Mouse (Mus musculus) heart, embryonic 12.5 days (tissue): ENCODE data around the gene Elk3. TPM values are rescaled to one million over a fixed set of nuclear protein-coding genes. Genes with fewer than 3 reads are reported as not detected.

Experiments
- ATAC-seq: fragments of 200-750 bp; cut with Nextera tagmentation; 2 replicates; pipeline ENCODE4 v1.8.0; 2017; ENCODE audit warnings: moderate TSS enrichment, moderate library complexity; ENCODE audit not compliant: insufficient number of reproducible peaks, low FRiP score
- H3K27ac ChIP-seq: fragments of 300-500 bp; sonication (generic); 2 replicates; pipeline ENCODE4 v1.5.1; 2016; ENCODE audit warnings: mild to moderate bottlenecking, moderate library complexity; ENCODE audit not compliant: poor library complexity, severe bottlenecking
- H3K27me3 ChIP-seq: fragments of 300-500 bp; sonication (generic); replicated peaks from 2 replicates; pipeline ENCODE4 v1.6.1; 2016; ENCODE audit warnings: mild to moderate bottlenecking, moderate library complexity
- H3K36me3 ChIP-seq: fragments of 300-500 bp; sonication (generic); 2 replicates; pipeline ENCODE4 v1.6.1; 2016; ENCODE audit warnings: mild to moderate bottlenecking, moderate library complexity
- H3K4me1 ChIP-seq: fragments of 300-500 bp; sonication (generic); replicated peaks from 2 replicates; pipeline ENCODE4 v1.6.1; 2016; ENCODE audit warnings: mild to moderate bottlenecking
- H3K4me2 ChIP-seq: fragments of 300-500 bp; sonication (generic); 2 replicates; pipeline ENCODE4 v1.6.1; 2016; ENCODE audit warnings: mild to moderate bottlenecking, moderate library complexity
- H3K4me3 ChIP-seq: fragments of 300-500 bp; sonication (generic); 2 replicates; pipeline ENCODE4 v1.5.1; 2016; ENCODE audit warnings: mild to moderate bottlenecking
- H3K9ac ChIP-seq: fragments of 300-500 bp; sonication (generic); 2 replicates; pipeline ENCODE4 v1.6.1; 2016; ENCODE audit warnings: mild to moderate bottlenecking, moderate library complexity
- H3K9me3 ChIP-seq: fragments of 300-500 bp; sonication (generic); replicated peaks from 2 replicates; pipeline ENCODE4 v1.6.1; 2016; ENCODE audit warnings: mild to moderate bottlenecking, moderate library complexity
- WGBS: fragments of 180-500 bp; shearing (Covaris S2); methylation state at CpG from one replicate; pipeline ENCODE4 v1.1.7; 2016; 5-methylcytosine and 5-hydroxymethylcytosine counted together
- polyA plus RNA-seq: library from polyadenylated mRNA; unstranded; fragments of >200 nt; fragmentation: Nextera tagmentation; extraction: Ambion mirVana; gene quantifications from 2 replicates; pipeline ENCODE4 v1.2.1, GENCODE M21; 2016

Gene Elk3
- polyA plus RNA-seq, 1 experiment from 2014 or later, result 36.8 TPM

DNA sequence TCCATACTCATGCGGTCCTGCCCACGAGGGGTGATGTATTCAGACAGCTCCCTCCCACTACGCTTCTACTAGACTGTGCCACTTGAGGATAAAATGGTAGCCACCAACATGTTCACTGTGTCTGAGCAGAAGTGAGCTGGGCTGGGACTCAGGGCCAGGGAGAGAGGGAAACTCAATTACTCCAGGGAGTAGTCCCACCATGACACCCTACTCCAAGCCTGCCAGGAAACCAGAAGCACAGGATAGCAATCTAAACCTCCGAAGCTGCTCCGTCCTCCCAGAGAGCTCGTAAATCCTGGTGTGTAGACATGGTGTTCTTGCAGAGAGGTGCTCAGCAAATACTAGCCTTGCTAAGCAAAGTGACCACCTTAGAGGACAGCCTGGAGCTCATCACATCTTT is 57.8 kb downstream of the Elk3 start:
- H3K27ac ChIP-seq, result no peak overlapping the region
- no peak overlapping the region for H3K4me3 ChIP-seq
- 87% methylated on average over 6 of the region's 6 CpGs for WGBS
- no peak overlapping the region for H3K4me2 ChIP-seq
- peaks cover 42% of the 10 kb centered on the region for H3K4me1 ChIP-seq
- no peak for ATAC-seq
- peaks cover 34% of the 10 kb centered on the region for H3K36me3 ChIP-seq
- no peaks in the 10 kb centered on the region for H3K9me3 ChIP-seq
- no peak overlapping the region for H3K9ac ChIP-seq
- no peaks in the 10 kb centered on the region for H3K27me3 ChIP-seq

DNA sequence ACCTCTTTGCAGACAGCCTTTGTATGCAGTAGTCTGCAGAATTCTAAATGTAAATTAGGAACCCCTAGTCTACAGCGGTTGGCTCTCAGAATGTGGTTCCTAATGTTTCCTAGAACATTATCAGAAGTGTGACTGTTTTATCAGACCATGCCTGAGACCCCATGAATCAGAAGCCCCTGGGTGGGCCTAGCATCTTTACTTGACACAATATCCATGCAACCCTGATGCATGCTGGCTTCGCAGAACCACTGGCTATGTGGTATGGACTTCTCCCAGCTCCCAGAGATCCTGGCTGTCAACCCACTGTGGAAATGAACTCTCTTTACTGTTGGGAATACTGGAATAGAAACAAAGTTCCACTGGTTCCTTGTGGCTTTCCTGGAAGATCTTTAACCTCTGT is 58.3 kb downstream of the Elk3 start:
- Histone ChIP-seq H3K4me2 (no peak overlapping the region), H3K9me3 (no peaks in the 10 kb centered on the region), H3K36me3 (peaks cover 38% of the 10 kb centered on the region), H3K27me3 (no peaks in the 10 kb centered on the region), H3K27ac (no peak overlapping the region), H3K4me1 (peaks cover 46% of the 10 kb centered on the region), H3K4me3 (no peak overlapping the region), H3K9ac (no peak overlapping the region)
- 85% methylated on average over 2 of the region's 2 CpGs for WGBS
- no peak for ATAC-seq

DNA sequence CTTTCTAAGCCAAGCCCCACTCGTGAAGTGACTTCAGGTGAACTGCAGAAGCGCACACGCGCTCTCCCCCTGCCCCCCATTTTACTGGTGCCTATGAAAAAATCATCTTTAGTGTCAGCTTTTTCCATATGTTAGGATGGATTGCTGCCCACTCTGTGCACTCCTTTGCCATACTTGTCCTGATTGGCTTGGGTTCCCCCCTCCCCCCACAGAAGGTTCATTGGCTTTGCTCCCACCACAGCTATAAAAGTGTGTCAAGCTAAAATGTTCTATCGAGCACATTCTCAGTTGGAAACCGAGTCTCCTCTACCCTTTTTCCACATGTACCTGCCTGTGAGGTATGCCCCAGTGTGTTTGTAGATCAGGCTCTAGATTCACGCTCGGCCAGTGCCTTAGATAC is 59.5 kb downstream of the Elk3 start:
- no peaks in the 10 kb centered on the region for H3K27me3 ChIP-seq
- WGBS, result 86% methylated on average over 8 of the region's 8 CpGs
- ATAC-seq, result no peak
- H3K9ac ChIP-seq, result no peak overlapping the region
- H3K4me3 ChIP-seq, result no peak overlapping the region
- H3K4me2 ChIP-seq, result no peak overlapping the region
- H3K9me3 ChIP-seq, result no peaks in the 10 kb centered on the region
- H3K27ac ChIP-seq, result peak overlapping the region; percentile 18
- H3K36me3 ChIP-seq, result peaks cover 48% of the 10 kb centered on the region
- H3K4me1 ChIP-seq, result peaks cover 48% of the 10 kb centered on the region

DNA sequence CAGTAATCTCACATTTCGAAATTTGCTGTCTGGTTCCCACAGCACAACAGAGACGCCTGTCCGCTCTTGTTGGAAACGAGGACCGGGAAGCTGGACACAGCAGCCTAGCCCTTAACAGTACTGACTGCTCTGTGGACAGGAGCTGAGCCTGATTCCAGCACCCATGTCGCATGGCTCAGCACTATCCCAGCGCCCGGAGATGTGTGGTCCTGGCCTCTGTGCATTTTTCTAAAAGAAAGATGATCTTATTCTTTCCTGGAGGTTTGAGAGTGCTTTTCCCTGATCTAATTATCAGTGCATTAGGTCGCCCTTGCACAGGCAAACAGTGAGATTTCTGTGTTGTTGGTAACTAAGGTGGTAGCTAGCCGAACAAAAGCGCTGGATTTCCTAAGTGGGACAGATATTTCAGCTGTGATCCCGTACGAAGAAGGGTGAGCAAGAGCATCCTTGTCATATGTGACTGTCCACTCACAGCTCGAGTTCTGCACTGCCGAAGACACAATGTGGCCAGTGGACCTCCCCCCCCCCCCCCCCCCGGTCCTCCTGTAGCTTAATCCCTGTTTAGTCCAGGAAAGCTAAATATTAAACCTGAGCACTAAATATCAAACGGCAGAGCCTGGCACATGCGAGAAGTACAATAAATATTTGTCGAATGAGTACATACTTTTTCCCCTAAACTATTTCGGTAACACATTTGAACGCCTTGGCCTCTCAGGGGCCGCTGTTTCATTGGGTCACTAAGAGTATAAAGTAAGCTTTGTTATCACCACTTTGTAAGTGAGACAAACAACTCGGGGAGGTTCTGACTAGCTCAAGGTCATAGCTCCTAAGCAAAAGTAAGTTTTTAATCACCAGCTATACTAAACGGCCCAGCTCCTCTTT is 60.3 kb downstream of the Elk3 start:
- H3K9ac ChIP-seq, result no peak overlapping the region

DNA sequence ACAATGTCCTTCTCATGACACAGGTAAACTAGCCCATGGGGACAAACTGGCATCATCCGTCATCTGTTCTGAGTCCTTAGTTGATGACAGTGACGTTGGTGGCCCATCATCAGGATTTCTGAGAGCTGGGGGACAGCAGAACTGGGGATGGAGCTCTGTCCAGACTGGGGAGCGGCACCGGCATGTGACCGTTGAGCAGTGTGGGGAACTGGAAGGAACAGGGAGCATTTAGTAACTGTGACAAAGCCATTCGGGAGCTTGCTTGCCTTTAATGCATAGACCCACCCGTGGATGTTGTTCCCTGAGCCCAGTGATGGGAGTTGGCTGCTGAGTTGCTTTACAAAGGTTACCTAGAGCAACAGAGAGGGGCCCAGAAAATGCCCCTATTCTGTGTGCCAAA is 61.0 kb downstream of the Elk3 start:
- no peak for ATAC-seq
- Histone ChIP-seq H3K27me3 (no peaks in the 10 kb centered on the region), H3K4me2 (no peak overlapping the region), H3K27ac (peak overlapping the region; percentile 72; the same call in 1 of the 2 replicates), H3K4me3 (no peak overlapping the region), H3K36me3 (peaks cover 57% of the 10 kb centered on the region), H3K9ac (0 out of 2 replicates have a peak overlapping the region, but pooled peaks have one; percentile 2), H3K9me3 (no peaks in the 10 kb centered on the region), H3K4me1 (peaks cover 39% of the 10 kb centered on the region)
- whole genome bisulfite sequencing, result 74% methylated on average over 7 of the region's 7 CpGs

More for the DNA sequence above, 60.3 kb downstream of the Elk3 start:
- H3K9me3 ChIP-seq, result no peaks in the 10 kb centered on the region
- WGBS, result 57% methylated on average over 24 of the region's 24 CpGs
- peak overlapping the region; percentile 72 for H3K27ac ChIP-seq
- H3K4me2 ChIP-seq, result no peak overlapping the region
- peaks cover 47% of the 10 kb centered on the region for H3K4me1 ChIP-seq
- peaks cover 56% of the 10 kb centered on the region for H3K36me3 ChIP-seq
- H3K4me3 ChIP-seq, result no peak overlapping the region
- H3K27me3 ChIP-seq, result no peaks in the 10 kb centered on the region
- ATAC-seq, result no peak

DNA sequence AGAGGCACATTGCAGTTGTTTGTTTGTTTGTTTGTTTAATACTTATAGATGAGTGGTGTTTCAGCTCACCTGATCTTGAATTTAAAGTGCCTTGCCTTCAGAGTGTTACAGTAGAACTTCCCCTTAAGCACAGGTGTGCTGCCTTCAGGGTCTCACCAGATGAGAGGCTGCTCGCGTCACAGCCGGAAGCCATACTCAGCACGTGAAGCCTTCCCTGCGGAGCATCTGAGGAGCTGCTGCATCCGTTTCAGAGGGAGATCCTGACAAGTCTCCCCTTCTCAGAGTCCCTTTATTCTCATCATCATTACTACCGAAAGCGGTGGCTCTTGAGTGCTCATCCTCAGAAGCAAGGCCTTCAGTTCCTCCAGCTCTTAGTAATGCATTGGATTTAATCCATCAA is 62.5 kb downstream of the Elk3 start:
- Histone ChIP-seq H3K4me2 (no peak overlapping the region), H3K27ac (no peak overlapping the region), H3K36me3 (peaks cover 62% of the 10 kb centered on the region), H3K9me3 (no peaks in the 10 kb centered on the region), H3K27me3 (no peaks in the 10 kb centered on the region), H3K4me1 (peaks cover 34% of the 10 kb centered on the region), H3K4me3 (no peak overlapping the region), H3K9ac (no peak overlapping the region)
- no peak for ATAC-seq
- 86% methylated on average over 8 of the region's 8 CpGs for WGBS

DNA sequence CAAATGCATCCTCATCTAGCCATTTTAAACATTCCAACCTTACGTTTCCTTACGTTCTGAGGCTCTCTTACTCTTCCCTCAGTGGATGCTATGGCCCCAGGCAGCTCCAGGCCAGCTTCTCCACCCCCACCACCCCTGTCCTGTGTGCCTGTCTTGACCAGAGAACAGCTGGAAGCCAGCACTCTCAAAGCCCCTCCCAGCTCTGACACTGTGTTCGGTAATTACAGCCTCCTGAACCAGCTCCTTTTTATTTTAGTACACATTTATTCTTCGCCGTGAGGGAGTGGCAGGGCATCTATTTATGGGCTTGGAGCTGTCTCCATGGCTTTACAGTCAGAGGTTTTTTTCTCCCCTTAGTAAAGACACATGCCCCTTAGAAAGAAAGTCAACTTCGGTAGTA is 63.0 kb downstream of the Elk3 start:
- Histone ChIP-seq H3K27ac (peak overlapping the region; percentile 63), H3K27me3 (no peaks in the 10 kb centered on the region), H3K36me3 (peaks cover 57% of the 10 kb centered on the region), H3K4me3 (no peak overlapping the region), H3K9ac (no peak overlapping the region), H3K9me3 (no peaks in the 10 kb centered on the region), H3K4me2 (no peak overlapping the region), H3K4me1 (peaks cover 34% of the 10 kb centered on the region)
- 49% methylated on average over 6 of the region's 6 CpGs for WGBS
- ATAC-seq, result peak; percentile 19; the same call in 1 of the 2 replicates

DNA sequence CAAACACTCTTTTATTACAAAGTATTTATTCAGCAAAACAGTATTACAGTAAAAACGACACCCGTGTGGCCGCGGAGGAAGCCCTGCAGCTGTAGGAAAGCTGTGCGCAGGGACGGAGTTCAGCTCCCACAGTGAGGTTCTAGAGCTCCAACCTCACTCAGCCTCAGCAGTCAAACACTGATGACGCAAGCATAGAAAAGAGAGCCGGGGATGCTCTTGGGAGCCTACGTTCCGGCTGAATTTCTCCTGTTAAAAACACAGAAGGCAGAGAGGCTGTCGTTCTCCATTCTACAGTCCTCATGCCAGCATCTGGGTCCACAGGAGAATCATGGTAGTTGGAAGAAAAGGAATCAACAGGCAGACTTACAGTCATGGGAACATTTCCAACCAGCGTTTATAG is 63.5 kb downstream of the Elk3 start:
- WGBS, result 85% methylated on average over 12 of the region's 12 CpGs
- peaks cover 52% of the 10 kb centered on the region for H3K36me3 ChIP-seq

DNA sequence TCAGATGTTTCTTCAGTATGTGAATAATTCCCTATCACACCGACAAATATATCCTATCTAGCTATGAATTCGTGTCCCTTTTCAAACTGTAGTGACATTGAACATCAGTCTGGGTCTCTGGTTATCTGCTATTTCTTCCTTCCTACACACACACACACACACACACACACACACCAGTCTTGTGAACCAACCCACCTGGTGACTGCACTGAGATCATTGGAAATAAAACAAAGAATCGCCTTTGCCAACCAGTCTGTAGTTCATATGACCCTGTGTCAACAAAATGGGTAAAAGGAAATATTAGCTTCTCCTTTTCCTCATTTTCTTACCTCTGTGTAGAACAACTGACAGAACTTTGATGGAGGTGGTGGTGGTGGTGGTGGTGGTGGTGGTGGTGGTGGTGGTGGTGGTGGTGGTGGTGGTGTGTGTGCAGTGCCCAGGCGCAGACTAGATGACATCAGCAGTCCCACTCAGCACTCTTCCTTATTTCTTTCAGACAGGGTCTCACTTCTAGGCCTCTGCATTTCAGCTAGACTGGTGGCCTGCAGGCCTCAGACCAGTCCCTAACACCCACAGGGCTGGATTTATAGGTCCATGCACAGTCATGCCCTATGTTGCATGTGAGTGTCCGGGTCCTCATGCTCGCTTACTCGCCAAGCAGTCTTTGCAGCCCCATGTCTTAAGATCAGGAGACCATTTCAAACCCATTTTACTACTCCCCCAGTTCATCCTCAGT is 64.6 kb downstream of the Elk3 start:
- WGBS, result 91% methylated on average over 7 of the region's 7 CpGs
- Histone ChIP-seq H3K36me3 (peaks cover 50% of the 10 kb centered on the region), H3K4me1 (peaks cover 34% of the 10 kb centered on the region)

More for the DNA sequence above, 63.5 kb downstream of the Elk3 start:
- Histone ChIP-seq H3K4me1 (peaks cover 34% of the 10 kb centered on the region), H3K4me3 (no peak overlapping the region), H3K9ac (no peak overlapping the region), H3K27me3 (no peaks in the 10 kb centered on the region), H3K27ac (peak overlapping the region; percentile 63), H3K9me3 (no peaks in the 10 kb centered on the region), H3K4me2 (no peak overlapping the region)
- no peak for ATAC-seq

DNA sequence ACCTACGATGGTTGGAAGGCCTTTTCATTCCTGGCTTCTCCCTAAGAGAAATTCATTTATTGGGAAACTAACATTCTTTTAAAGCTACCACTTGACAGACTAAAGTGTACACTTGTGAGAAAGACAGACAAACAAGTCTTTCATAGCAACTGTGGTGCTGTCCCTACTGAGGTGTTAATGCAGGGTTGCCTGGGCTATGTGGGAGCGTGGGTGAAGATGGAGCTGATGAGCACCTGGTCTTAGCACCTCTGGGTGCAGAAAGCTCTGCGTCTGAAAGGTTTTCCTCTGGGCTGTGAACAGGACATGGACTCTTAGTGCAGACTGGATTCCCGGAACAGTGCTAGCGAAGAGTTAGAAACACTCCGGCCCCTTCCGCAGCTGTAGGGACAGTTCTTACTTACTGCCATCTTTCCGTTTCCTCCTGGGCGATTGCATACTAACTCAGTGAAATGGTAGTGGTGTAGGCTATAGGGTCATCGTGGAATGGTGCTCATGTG is 66.7 kb downstream of the Elk3 start:
- Histone ChIP-seq H3K4me2 (no peak overlapping the region), H3K27ac (peak overlapping the region; percentile 6; the same call in 1 of the 2 replicates)
- no peak for ATAC-seq

More for the DNA sequence above, 64.6 kb downstream of the Elk3 start:
- Histone ChIP-seq H3K27ac (no peak overlapping the region), H3K9ac (no peak overlapping the region), H3K27me3 (no peaks in the 10 kb centered on the region), H3K9me3 (no peaks in the 10 kb centered on the region), H3K4me2 (no peak overlapping the region), H3K4me3 (no peak overlapping the region)
- no peak for ATAC-seq

DNA sequence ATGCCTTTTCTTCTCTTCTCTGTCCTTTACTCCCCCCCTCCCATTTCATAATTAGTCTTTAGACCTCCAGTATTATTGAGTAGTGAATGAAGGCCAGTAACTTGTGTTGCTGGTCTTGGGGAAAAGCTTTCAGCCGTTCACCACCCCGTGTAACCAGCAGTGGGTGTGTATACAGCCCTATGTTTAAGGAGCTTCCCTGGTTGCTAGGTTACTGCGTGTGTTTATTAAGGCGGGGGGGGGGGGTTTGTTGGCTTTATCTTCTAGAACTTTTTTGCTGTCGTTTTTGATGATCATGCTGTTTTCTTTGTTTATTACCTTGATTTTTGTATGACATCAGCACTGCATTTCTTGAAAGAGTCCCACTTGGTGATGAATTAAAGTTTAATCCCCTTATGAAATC is 68.1 kb downstream of the Elk3 start:
- H3K27me3 ChIP-seq, result no peaks in the 10 kb centered on the region
- H3K9ac ChIP-seq, result no peak overlapping the region
- H3K4me3 ChIP-seq, result no peak overlapping the region
- 22% methylated on average over 5 of the region's 5 CpGs for WGBS
- H3K9me3 ChIP-seq, result no peaks in the 10 kb centered on the region
- H3K4me2 ChIP-seq, result no peak overlapping the region
- peaks cover 25% of the 10 kb centered on the region for H3K4me1 ChIP-seq
- H3K36me3 ChIP-seq, result peaks cover 58% of the 10 kb centered on the region
- no peak for ATAC-seq
- H3K27ac ChIP-seq, result no peak overlapping the region

More for the DNA sequence above, 66.7 kb downstream of the Elk3 start:
- no peaks in the 10 kb centered on the region for H3K27me3 ChIP-seq
- peaks cover 24% of the 10 kb centered on the region for H3K4me1 ChIP-seq
- H3K9ac ChIP-seq, result no peak overlapping the region
- no peaks in the 10 kb centered on the region for H3K9me3 ChIP-seq
- peaks cover 57% of the 10 kb centered on the region for H3K36me3 ChIP-seq
- no peak overlapping the region for H3K4me3 ChIP-seq
- WGBS, result 79% methylated on average over 10 of the region's 10 CpGs
